Mouse (Mus musculus) heart, embryonic 11.5 days (tissue): Measurements from ENCODE around the gene Klf12. TPM values are rescaled to one million over a fixed set of nuclear protein-coding genes. Genes with fewer than 3 reads are reported as not detected.

Experiments
- ATAC-seq: fragments of 200-750 bp; cut with Nextera tagmentation; replicated peaks from 2 replicates; pipeline ENCODE4 v1.8.0; 2017; ENCODE audit warnings: moderate library complexity; ENCODE audit not compliant: insufficient number of reproducible peaks, low FRiP score, low TSS enrichment
- H3K27ac ChIP-seq: fragments of 300-500 bp; sonication (generic); 2 replicates; pipeline ENCODE4 v1.5.1; 2014; ENCODE audit warnings: mild to moderate bottlenecking, low read depth, low read length
- H3K27me3 ChIP-seq: fragments of 300-500 bp; sonication (generic); 2 replicates; pipeline ENCODE4 v1.6.1; 2014; ENCODE audit warnings: mild to moderate bottlenecking, low read length, mixed read lengths; ENCODE audit not compliant: control insufficient read depth, insufficient read depth
- H3K36me3 ChIP-seq: fragments of 300-500 bp; sonication (generic); 2 replicates; pipeline ENCODE4 v1.6.1; 2014; ENCODE audit warnings: mild to moderate bottlenecking, low read length, moderate library complexity, mixed read lengths; ENCODE audit not compliant: control insufficient read depth, insufficient read depth
- H3K4me1 ChIP-seq: fragments of 300-500 bp; sonication (generic); 2 replicates; pipeline ENCODE4 v1.6.1; 2014; ENCODE audit warnings: low read length; ENCODE audit not compliant: control insufficient read depth, insufficient read depth
- H3K4me2 ChIP-seq: fragments of 300-500 bp; sonication (generic); 2 replicates; pipeline ENCODE4 v1.6.1; 2014; ENCODE audit warnings: mild to moderate bottlenecking, moderate library complexity
- H3K4me3 ChIP-seq: fragments of 300-500 bp; sonication (generic); 2 replicates; pipeline ENCODE4 v1.5.1; 2014; ENCODE audit warnings: low read depth, low read length
- H3K9ac ChIP-seq: fragments of 300-500 bp; sonication (generic); 2 replicates; pipeline ENCODE4 v1.6.1; 2014; ENCODE audit warnings: mild to moderate bottlenecking, low read depth, low read length, moderate library complexity
- H3K9me3 ChIP-seq: fragments of 300-500 bp; sonication (generic); replicated peaks from 2 replicates; pipeline ENCODE4 v1.6.1; 2016; ENCODE audit warnings: low read length; ENCODE audit not compliant: control insufficient read depth
- WGBS: fragments of 180-500 bp; shearing (Covaris S2); extraction: QIAGEN DNeasy Blood & Tissue Kit; methylation state at CpG from one replicate; pipeline ENCODE4 v1.1.7; 2014; ENCODE audit not compliant: insufficient replicate concordance; 5-methylcytosine and 5-hydroxymethylcytosine counted together
- polyA plus RNA-seq: library from polyadenylated mRNA; unstranded; fragments of >200 nt; fragmentation: Nextera tagmentation; extraction: Ambion mirVana; gene quantifications from 2 replicates; pipeline ENCODE4 v1.2.1, GENCODE M21; 2014

Gene Klf12
- polyA plus RNA-seq, 1 experiment from 2014 or later: 7.3 TPM

GRCm38 (mm10) chr14:99944221-99945108 is 340.0 kb downstream of the Klf12 start:
- peak overlapping the region; percentile 10; the same call in 1 of the 2 replicates for H3K27ac ChIP-seq
- no peaks in the 10 kb centered on the region for H3K36me3 ChIP-seq
- ATAC-seq: no peak
- H3K27me3 ChIP-seq: no peaks in the 10 kb centered on the region
- H3K9me3 ChIP-seq: no peaks in the 10 kb centered on the region
- no peak overlapping the region for H3K4me3 ChIP-seq
- no peak overlapping the region for H3K4me2 ChIP-seq
- WGBS: 57% methylated on average over 17 of the region's 17 CpGs
- peaks cover 16% of the 10 kb centered on the region for H3K4me1 ChIP-seq
- no peak overlapping the region for H3K9ac ChIP-seq

- no peak overlapping the region for H3K9ac ChIP-seq
- H3K4me1 ChIP-seq: peaks cover 16% of the 10 kb centered on the region
- H3K27ac ChIP-seq: peak overlapping the region; percentile 67
- H3K9me3 ChIP-seq: no peaks in the 10 kb centered on the region
- peak; percentile 85 for ATAC-seq
- WGBS: 22% methylated on average over 8 of the region's 8 CpGs
- H3K4me3 ChIP-seq: no peak overlapping the region
- peak overlapping the region; percentile 27 for H3K4me2 ChIP-seq
- H3K36me3 ChIP-seq: no peaks in the 10 kb centered on the region
- no peaks in the 10 kb centered on the region for H3K27me3 ChIP-seq
These were observed 341.3 kb downstream of the Klf12 start for GRCm38 (mm10) chr14:99943156-99943555.

GRCm38 (mm10) chr14:99933456-99933855 is 351.0 kb downstream of the Klf12 start:
- Histone ChIP-seq H3K9me3 (no peaks in the 10 kb centered on the region), H3K4me3 (no peak overlapping the region), H3K27ac (no peak overlapping the region), H3K9ac (no peak overlapping the region), H3K4me1 (no peaks in the 10 kb centered on the region), H3K27me3 (no peaks in the 10 kb centered on the region), H3K4me2 (no peak overlapping the region), H3K36me3 (no peaks in the 10 kb centered on the region)
- 55% methylated on average over 5 of the region's 5 CpGs for WGBS
- no peak for ATAC-seq

GRCm38 (mm10) chr14:99931879-99932278 is 352.6 kb downstream of the Klf12 start:
- no peak overlapping the region for H3K4me3 ChIP-seq
- H3K27me3 ChIP-seq: no peaks in the 10 kb centered on the region
- H3K9ac ChIP-seq: no peak overlapping the region
- WGBS: 15% methylated on average over 4 of the region's 4 CpGs
- H3K36me3 ChIP-seq: no peaks in the 10 kb centered on the region
- H3K4me2 ChIP-seq: no peak overlapping the region
- H3K27ac ChIP-seq: no peak overlapping the region
- H3K4me1 ChIP-seq: no peaks in the 10 kb centered on the region
- no peak for ATAC-seq
- H3K9me3 ChIP-seq: no peaks in the 10 kb centered on the region

- Histone ChIP-seq H3K9me3 (no peaks in the 10 kb centered on the region), H3K4me2 (no peak overlapping the region), H3K36me3 (no peaks in the 10 kb centered on the region), H3K9ac (no peak overlapping the region), H3K4me1 (no peaks in the 10 kb centered on the region), H3K27ac (no peak overlapping the region), H3K4me3 (no peak overlapping the region), H3K27me3 (no peaks in the 10 kb centered on the region)
- no peak for ATAC-seq
- 78% methylated on average over 3 of the region's 3 CpGs for WGBS
These were observed 372.6 kb downstream of the Klf12 start for GRCm38 (mm10) chr14:99911912-99912311.

- no peak for ATAC-seq
- Histone ChIP-seq H3K9ac (no peak overlapping the region), H3K27me3 (no peaks in the 10 kb centered on the region), H3K4me3 (no peak overlapping the region), H3K4me2 (no peak overlapping the region), H3K4me1 (no peaks in the 10 kb centered on the region), H3K9me3 (no peaks in the 10 kb centered on the region), H3K27ac (no peak overlapping the region), H3K36me3 (no peaks in the 10 kb centered on the region)
- WGBS: 72% methylated on average over 2 of the region's 5 CpGs
These were observed 373.6 kb downstream of the Klf12 start for GRCm38 (mm10) chr14:99910876-99911275.

- Histone ChIP-seq H3K36me3 (no peaks in the 10 kb centered on the region), H3K9ac (no peak overlapping the region), H3K4me2 (no peak overlapping the region), H3K4me3 (no peak overlapping the region), H3K9me3 (no peaks in the 10 kb centered on the region), H3K4me1 (peaks cover 6% of the 10 kb centered on the region; the same call in 1 of the 2 replicates), H3K27me3 (no peaks in the 10 kb centered on the region), H3K27ac (no peak overlapping the region)
- no peak for ATAC-seq
- 92% methylated on average over 3 of the region's 3 CpGs for whole genome bisulfite sequencing
These were observed 383.6 kb downstream of the Klf12 start for GRCm38 (mm10) chr14:99900902-99901301.

GRCm38 (mm10) chr14:99898861-99899260 is 385.6 kb downstream of the Klf12 start:
- peak; percentile 68; the same call in 1 of the 2 replicates for ATAC-seq
- Histone ChIP-seq H3K4me3 (no peak overlapping the region), H3K36me3 (no peaks in the 10 kb centered on the region), H3K27ac (no peak overlapping the region), H3K27me3 (no peaks in the 10 kb centered on the region), H3K9me3 (no peaks in the 10 kb centered on the region), H3K4me1 (peaks cover 6% of the 10 kb centered on the region; the same call in 1 of the 2 replicates), H3K9ac (no peak overlapping the region), H3K4me2 (no peak overlapping the region)
- WGBS: 37% methylated on average over 3 of the region's 3 CpGs
